Mouse (Mus musculus): ENCODE results near the gene Bsn.

The Bsn gene

GRCm38 (mm10) chr9:108052885-108053664, 137.1 kb downstream of the Bsn start, which contains the start of gene Amigo3:
TSS of gene Amigo3 (plus strand) at chr9:108053159.
- DNase-seq: peak; percentile 96 to 99

GRCm38 (mm10) chr9:108052411-108052810, 137.8 kb downstream of the Bsn start:
- DNase-seq: no peak

- DNase-seq: peak in 1 of 2 experiments; percentile 34
Observed at GRCm38 (mm10) chr9:108051931-108052220, 138.3 kb downstream of the Bsn start.

GRCm38 (mm10) chr9:108051184-108051930, 138.8 kb downstream of the Bsn start:
- DNase-seq: peak in 1 of 2 experiments; percentile 35

GRCm38 (mm10) chr9:108049561-108050251, 140.5 kb downstream of the Bsn start:
- no peak for DNase-seq

GRCm38 (mm10) chr9:108049016-108049455, 141.1 kb downstream of the Bsn start, which contains the start of gene Gmppb:
TSS of gene Gmppb (plus strand) at chr9:108049242.
- DNase-seq: peak; percentile 96 to 99

GRCm38 (mm10) chr9:108048566-108048955, 141.6 kb downstream of the Bsn start:
- no peak for DNase-seq

GRCm38 (mm10) chr9:108047601-108048565, 142.3 kb downstream of the Bsn start:
- DNase-seq: no peak

- DNase-seq: no peak
Observed at GRCm38 (mm10) chr9:108046582-108046981, 143.6 kb downstream of the Bsn start.

Measured in kidney, postnatal 25 days (tissue).